Mouse (Mus musculus) yolk sac, embryonic 10.5 days (tissue): Measurements from ENCODE around the gene Mdm2.
A peak's percentile ranks its signal among the peaks of the same experiment; 100 is the strongest.

ENCODE experiments used
- DNase-seq: peaks from one replicate; pipeline ENCODE4 v3.0.0-alpha.2; 2017; ENCODE audit warnings: low spot score

The Mdm2 gene

GRCm38 (mm10) chr10:117669449-117670090, 41.0 kb downstream of the Mdm2 start:
- DNase-seq: no peak

- DNase-seq: no peak
Observed at GRCm38 (mm10) chr10:117668546-117669300, 41.8 kb downstream of the Mdm2 start.

GRCm38 (mm10) chr10:117667663-117668507, 42.7 kb downstream of the Mdm2 start:
- DNase-seq: no peak

GRCm38 (mm10) chr10:117666947-117667630, 43.5 kb downstream of the Mdm2 start:
- no peak for DNase-seq

- DNase-seq: no peak
Observed at GRCm38 (mm10) chr10:117666361-117666760, 44.2 kb downstream of the Mdm2 start.

GRCm38 (mm10) chr10:117665376-117666275, 44.9 kb downstream of the Mdm2 start:
- DNase-seq: no peak

GRCm38 (mm10) chr10:117664926-117665209, 45.7 kb downstream of the Mdm2 start:
- no peak for DNase-seq

GRCm38 (mm10) chr10:117664208-117664925, 46.2 kb downstream of the Mdm2 start:
- DNase-seq: peak; percentile 37

GRCm38 (mm10) chr10:117663865-117664200, 46.7 kb downstream of the Mdm2 start:
- DNase-seq: peak; percentile 89

- no peak for DNase-seq
Observed at GRCm38 (mm10) chr10:117663056-117663864, 47.3 kb downstream of the Mdm2 start.

- DNase-seq: peak; percentile 61
Observed at GRCm38 (mm10) chr10:117662316-117663055, 48.1 kb downstream of the Mdm2 start.

- no peak for DNase-seq
Observed at GRCm38 (mm10) chr10:117659819-117660218, 50.7 kb downstream of the Mdm2 start.

GRCm38 (mm10) chr10:117659430-117659813, 51.1 kb downstream of the Mdm2 start:
- DNase-seq: no peak

GRCm38 (mm10) chr10:117658522-117659429, 51.8 kb downstream of the Mdm2 start:
- no peak for DNase-seq

- no peak for DNase-seq
Observed at GRCm38 (mm10) chr10:117657659-117658306, 52.8 kb downstream of the Mdm2 start.

- DNase-seq: no peak
Observed at GRCm38 (mm10) chr10:117656985-117657658, 53.4 kb downstream of the Mdm2 start.

- DNase-seq: no peak
Observed at GRCm38 (mm10) chr10:117656662-117656962, 53.9 kb downstream of the Mdm2 start.
